Mouse (Mus musculus) MEL (cell line): ENCODE results near the gene Slc5a2. TPM values are rescaled to one million over a fixed set of nuclear protein-coding genes. Genes with fewer than 3 reads are reported as not detected.

Experiments
- DNase-seq: peaks from one replicate; pipeline ENCODE4 v3.0.0; 2011; ENCODE audit warnings: low read depth, low spot score
- H3K27ac ChIP-seq: 2 replicates; pipeline ENCODE4 v1.5.1; 2012; ENCODE audit warnings: low read depth, mild to moderate bottlenecking, control low read depth, low read length, moderate library complexity; ENCODE audit not compliant: control insufficient read depth
- H3K27me3 ChIP-seq, 2 experiments: fragments of 150-350 bp in 1 of 2; sonication (generic) in 1 of 2; 2 replicates each; pipeline ENCODE4 v1.6.1; 2012; ENCODE audit warnings: low read length in 2 of 2, mild to moderate bottlenecking in 2 of 2, improper control_type of control experiment in 1 of 2, moderate library complexity in 1 of 2; ENCODE audit not compliant: insufficient read depth in 2 of 2, control insufficient read depth in 1 of 2
- H3K36me3 ChIP-seq, 2 experiments: 2 replicates each; pipeline ENCODE4 v1.6.1; 2012 to 2014; ENCODE audit warnings: low read length in 2 of 2, improper control_type of control experiment in 1 of 2, inconsistent platforms in 1 of 2, mild to moderate bottlenecking in 1 of 2; ENCODE audit not compliant: insufficient read depth in 2 of 2, control insufficient read depth in 1 of 2
- H3K4me1 ChIP-seq, 2 experiments: fragments of 150-350 bp in 1 of 2; sonication (generic) in 1 of 2; 2 replicates each; pipeline ENCODE4 v1.6.1; 2012; ENCODE audit warnings: low read length in 2 of 2, improper control_type of control experiment in 1 of 2, mild to moderate bottlenecking in 1 of 2; ENCODE audit not compliant: insufficient read depth in 2 of 2, control insufficient read depth in 1 of 2
- H3K4me3 ChIP-seq, 2 experiments: fragments of 150-350 bp in 1 of 2; sonication (generic) in 1 of 2; 2 replicates each; pipeline ENCODE4 v1.5.1; 2012; ENCODE audit warnings: low read depth in 2 of 2, low read length in 2 of 2, mild to moderate bottlenecking in 2 of 2, moderate library complexity in 2 of 2, control low read depth in 1 of 2, improper control_type of control experiment in 1 of 2; ENCODE audit not compliant: control insufficient read depth in 1 of 2, insufficient read depth in 1 of 2
- H3K79me2 ChIP-seq: 2 replicates; pipeline ENCODE4 v1.6.1; 2012; ENCODE audit warnings: mild to moderate bottlenecking, low read length, moderate library complexity; ENCODE audit not compliant: control insufficient read depth, poor library complexity, insufficient read depth
- H3K9ac ChIP-seq: 2 replicates; pipeline ENCODE4 v1.6.1; 2012; ENCODE audit warnings: low read depth, mild to moderate bottlenecking, control low read depth, low read length, moderate library complexity; ENCODE audit not compliant: control insufficient read depth, poor library complexity, severe bottlenecking
- H3K9me3 ChIP-seq: fragments of 150-350 bp; sonication (generic); replicated peaks from 2 replicates; pipeline ENCODE4 v1.6.1; 2012; ENCODE audit warnings: mild to moderate bottlenecking, low read length, improper control_type of control experiment, moderate library complexity; ENCODE audit not compliant: insufficient read depth
- CHD2 ChIP-seq: IDR thresholded peaks from 2 replicates; pipeline ENCODE4 v1.6.1; 2011; ENCODE audit warnings: low read length, improper control_type of control experiment
- E2F4 ChIP-seq: IDR thresholded peaks from 2 replicates; pipeline ENCODE4 v1.6.1; 2011; ENCODE audit warnings: low read depth, low read length, improper control_type of control experiment, borderline replicate concordance
- EP300 ChIP-seq, 2 experiments: IDR thresholded peaks; 2 replicates each; pipeline ENCODE4 v1.6.1; 2011; ENCODE audit warnings: improper control_type of control experiment in 2 of 2, low read length in 2 of 2, low read depth in 1 of 2, mild to moderate bottlenecking in 1 of 2
- ETS1 ChIP-seq: IDR thresholded peaks from 2 replicates; pipeline ENCODE4 v1.6.1; 2012; ENCODE audit warnings: low read depth, mild to moderate bottlenecking, inconsistent platforms, low read length, improper control_type of control experiment, moderate library complexity
- GATA1 ChIP-seq: IDR thresholded peaks from 2 replicates; pipeline ENCODE4 v1.6.1; 2011; ENCODE audit warnings: low read depth, low read length, improper control_type of control experiment
- JUND ChIP-seq: IDR thresholded peaks from 2 replicates; pipeline ENCODE4 v1.6.1; 2011; ENCODE audit warnings: low read depth, mild to moderate bottlenecking, improper control_type of control experiment, low read length
- KAT2A ChIP-seq: conservative IDR thresholded peaks from 2 replicates; pipeline ENCODE4 v1.6.1; 2012; ENCODE audit warnings: low read depth, low read length, improper control_type of control experiment, inconsistent platforms
- MYB ChIP-seq: IDR thresholded peaks from 2 replicates; pipeline ENCODE4 v1.6.1; 2011; ENCODE audit warnings: mild to moderate bottlenecking, low read depth, low read length, improper control_type of control experiment
- NRF1 ChIP-seq: IDR thresholded peaks from 2 replicates; pipeline ENCODE4 v1.6.1; 2014; ENCODE audit warnings: low read depth, mild to moderate bottlenecking, inconsistent platforms, low read length, improper control_type of control experiment, moderate library complexity; ENCODE audit not compliant: poor library complexity, insufficient read depth, severe bottlenecking
- RAD21 ChIP-seq: IDR thresholded peaks from 2 replicates; pipeline ENCODE4 v1.6.1; 2011; ENCODE audit warnings: mild to moderate bottlenecking, low read depth, low read length, improper control_type of control experiment
- SIN3A ChIP-seq: IDR thresholded peaks from 2 replicates; pipeline ENCODE4 v1.6.1; 2012; ENCODE audit warnings: low read length, improper control_type of control experiment, inconsistent platforms
- TAL1 ChIP-seq: IDR thresholded peaks from 2 replicates; pipeline ENCODE4 v1.6.1; 2012; ENCODE audit warnings: mild to moderate bottlenecking, inconsistent platforms, low read length, moderate library complexity, mixed read lengths
- TBP ChIP-seq: IDR thresholded peaks from 2 replicates; pipeline ENCODE4 v1.8.0; 2011; ENCODE audit warnings: low read depth, low read length, improper control_type of control experiment
- UBTF ChIP-seq: IDR thresholded peaks from 2 replicates; pipeline ENCODE4 v1.6.1; 2012; ENCODE audit warnings: low read depth, mild to moderate bottlenecking, inconsistent platforms, low read length, improper control_type of control experiment, moderate library complexity, borderline replicate concordance; ENCODE audit not compliant: insufficient read depth
- USF1 ChIP-seq: IDR thresholded peaks from 2 replicates; pipeline ENCODE4 v1.6.1; 2014; ENCODE audit warnings: low read depth, mild to moderate bottlenecking, inconsistent platforms, low read length, improper control_type of control experiment, moderate library complexity
- ZC3H11A ChIP-seq: IDR thresholded peaks from 2 replicates; pipeline ENCODE4 v1.6.1; 2012; ENCODE audit warnings: low read depth, mild to moderate bottlenecking, inconsistent platforms, low read length, improper control_type of control experiment
- ZKSCAN1 ChIP-seq: IDR thresholded peaks from 2 replicates; pipeline ENCODE4 v1.6.1; 2012; ENCODE audit warnings: low read depth, mild to moderate bottlenecking, inconsistent platforms, low read length, improper control_type of control experiment, moderate library complexity
- ZNF384 ChIP-seq: IDR thresholded peaks from 2 replicates; pipeline ENCODE4 v1.6.1; 2012; ENCODE audit warnings: low read depth, mild to moderate bottlenecking, inconsistent platforms, low read length, improper control_type of control experiment
- polyA plus RNA-seq, 2 experiments: library from polyadenylated mRNA; stranded (reverse) in 1 of 2; unstranded in 1 of 2; fragments of >175 nt in 1 of 2; fragments of >200 nt in 1 of 2; gene quantifications; 2 replicates each; pipeline versions ENCODE4 v1.2.1 to v1.2.4; 2012; ENCODE audit warnings: low replicate concordance in 2 of 2, low read depth in 1 of 2; ENCODE audit not compliant: insufficient read length in 2 of 2, insufficient read depth in 1 of 2, missing spikeins in 1 of 2
- total RNA-seq: library from RNA; depleted of rRNA; stranded (reverse); fragments of 300-350 nt; gene quantifications from 2 replicates; pipeline ENCODE4 v1.2.3, GENCODE M21; 2012

Gene Slc5a2
- total and polyA plus RNA-seq, 3 experiments = 0.25 to 0.58 TPM; not detected in 1

DNA sequence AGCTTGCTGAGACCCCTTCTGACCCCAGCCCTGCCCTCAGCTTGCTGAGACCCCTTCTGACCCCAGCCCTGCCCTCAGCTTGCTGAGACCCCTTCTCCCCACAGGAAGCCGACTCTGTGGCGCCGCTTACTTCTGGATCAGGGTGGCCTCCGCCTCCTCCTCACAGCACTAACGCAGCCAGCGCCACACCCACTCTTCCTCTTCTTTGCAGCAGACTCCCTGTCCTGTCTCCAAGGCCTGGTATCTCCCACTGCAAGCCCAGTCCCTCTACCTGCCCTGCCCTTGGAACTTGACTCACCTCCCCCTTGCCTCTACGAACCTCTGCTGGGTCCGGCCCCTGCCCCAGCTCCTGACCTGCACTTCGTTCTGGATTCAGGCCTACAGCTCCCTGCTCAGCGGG is 21.5 kb upstream of the Slc5a2 start:
- Histone ChIP-seq H3K27me3 (no peaks in the 10 kb centered on the region), H3K9ac (no peak overlapping the region), H3K4me1 (peaks cover 0 to 6% of the 10 kb centered on the region in 2 experiments; a peak in 1 of 4 replicates), H3K27ac (no peak overlapping the region), H3K4me3 (no peak overlapping the region), H3K79me2 (peaks cover 2% of the 10 kb centered on the region; the same call in 1 of the 2 replicates), H3K36me3 (peaks cover 0 to 3% of the 10 kb centered on the region in 2 experiments; a peak in 2 of 4 replicates), H3K9me3 (no peaks in the 10 kb centered on the region)
- TF ChIP-seq NRF1 (no peak), ETS1 (no peak)
- no peak for DNase-seq

DNA sequence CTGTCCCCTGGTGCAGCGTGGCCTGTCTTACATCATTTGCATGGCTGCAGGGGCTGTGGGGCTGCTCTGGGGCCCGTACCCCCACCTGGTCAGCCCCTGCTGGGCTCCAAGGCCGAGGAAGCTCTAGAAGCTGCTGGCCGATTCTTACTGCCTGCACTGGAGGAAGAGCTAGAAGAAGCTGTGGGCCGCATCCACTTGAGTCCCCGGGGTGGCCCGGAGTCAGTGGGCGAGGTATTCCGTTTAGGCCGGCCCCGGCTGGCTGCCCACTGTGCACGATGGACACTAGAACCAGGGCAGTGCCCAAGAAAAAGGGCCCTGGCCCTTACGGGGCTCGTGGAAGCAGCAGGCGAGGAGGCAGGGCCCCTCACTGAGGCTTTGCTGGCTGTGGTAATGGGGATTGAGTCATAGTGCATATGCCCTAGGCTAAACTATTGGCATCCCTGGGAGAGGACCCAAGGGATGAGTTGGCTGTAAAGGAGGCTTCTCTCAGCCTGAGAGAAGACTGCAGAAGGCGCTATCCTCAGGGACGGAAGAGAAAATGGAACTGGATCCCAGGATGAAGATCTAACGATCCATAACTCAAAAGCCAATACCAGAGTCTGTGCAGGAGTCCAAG is 20.9 kb upstream of the Slc5a2 start:
- no peak for DNase-seq
- TF ChIP-seq JUND (no peak), RAD21 (no peak), GATA1 (no peak), EP300 (IDR thresholded peaks at IDR 0.05; ENCODE audit: low read depth in 1 of 2, low read length in 2 of 2) (no peak), MYB (no peak), USF1 (no peak), KAT2A (no peak), TBP (no peak), CHD2 (no peak), ZKSCAN1 (no peak), SIN3A (no peak), E2F4 (no peak), ZC3H11A (no peak), UBTF (no peak), ZNF384 (no peak), ETS1 (no peak), TAL1 (no peak)
- TF ChIP-seq, all 39 proteins: peak for 0
- Histone ChIP-seq H3K79me2 (no peaks in the 10 kb centered on the region), H3K36me3 (no peaks in the 10 kb centered on the region), H3K9ac (no peak overlapping the region), H3K27ac (no peak overlapping the region), H3K4me3 (no peak overlapping the region), H3K27me3 (no peaks in the 10 kb centered on the region), H3K9me3 (no peaks in the 10 kb centered on the region), H3K4me1 (peaks cover 0 to under 1% of the 10 kb centered on the region in 2 experiments; a peak in 1 of 4 replicates)
